Mouse (Mus musculus): Measurements from ENCODE around the gene Ddx41. TPM values are rescaled to one million over a fixed set of nuclear protein-coding genes. Genes with fewer than 3 reads are reported as not detected.

Gene Ddx41
- polyA plus RNA-seq, 1 experiment from 2014 or later = 73.8 TPM

GRCm38 (mm10) chr13:55513828-55514227, 22.6 kb downstream of the Ddx41 start:
- Histone ChIP-seq H3K27ac (ENCODE audit: low read depth, low read length) (no peak overlapping the region), H3K36me3 (ENCODE audit: control insufficient read depth, insufficient read depth, low read length) (no peaks in the 10 kb centered on the region), H3K27me3 (ENCODE audit: control insufficient read depth, insufficient read depth, low read length) (no peaks in the 10 kb centered on the region), H3K4me1 (ENCODE audit: control insufficient read depth, insufficient read depth, low read length) (peaks cover 27% of the 10 kb centered on the region), H3K9me3 (ENCODE audit: control insufficient read depth, low read length) (no peaks in the 10 kb centered on the region), H3K4me2 (peak overlapping the region; percentile 86), H3K9ac (ENCODE audit: low read length) (peak overlapping the region; percentile 80; the same call in 1 of the 2 replicates), H3K4me3 (ENCODE audit: low read depth, low read length) (peak overlapping the region; percentile 78)
- ATAC-seq (ENCODE audit: low FRiP score) (no peak), DNase-seq (ENCODE audit: low spot score, missing footprints) (no peak)
- 35% methylated on average over 9 of the region's 9 CpGs for WGBS

- peak within 1 kb of the TSS; percentile 38; the same call in 1 of the 2 replicates for H3K27ac ChIP-seq (ENCODE audit: low read depth, low read length)
- H3K36me3 ChIP-seq (ENCODE audit: control insufficient read depth, insufficient read depth, low read length) = 0 out of 2 replicates have a peak, but pooled peaks cover 4% of the 10 kb centered on the region
- peaks cover 27% of the 10 kb centered on the region for H3K4me1 ChIP-seq (ENCODE audit: control insufficient read depth, insufficient read depth, low read length)
- ATAC-seq (ENCODE audit: low FRiP score) = peak; percentile 83
- no peaks in the 10 kb centered on the region for H3K9me3 ChIP-seq (ENCODE audit: control insufficient read depth, low read length)
- H3K9ac ChIP-seq (ENCODE audit: low read length) = peak within 1 kb of the TSS; percentile 80
- H3K4me2 ChIP-seq = peak within 1 kb of the TSS; percentile 86
- WGBS = under 1% methylated on average over 55 of the region's 55 CpGs
- peak within 1 kb of the TSS; percentile 78 for H3K4me3 ChIP-seq (ENCODE audit: low read depth, low read length)
- no peaks in the 10 kb centered on the region for H3K27me3 ChIP-seq (ENCODE audit: control insufficient read depth, insufficient read depth, low read length)
- DNase-seq (ENCODE audit: low spot score, missing footprints) = peak; percentile 99
Observed at GRCm38 (mm10) chr13:55513111-55513748, 23.2 kb downstream of the Ddx41 start, which contains the start of gene Pdlim7. Gene Pdlim7 (minus strand): TSS chr13:55513676.

- H3K4me1 ChIP-seq (ENCODE audit: control insufficient read depth, insufficient read depth, low read length) = peaks cover 27% of the 10 kb centered on the region
- no peaks in the 10 kb centered on the region for H3K27me3 ChIP-seq (ENCODE audit: control insufficient read depth, insufficient read depth, low read length)
- no peak overlapping the region for H3K27ac ChIP-seq (ENCODE audit: low read depth, low read length)
- H3K9ac ChIP-seq (ENCODE audit: low read length) = peak overlapping the region; percentile 80
- 5% methylated on average over 24 of the region's 25 CpGs for WGBS
- DNase-seq (ENCODE audit: low spot score, missing footprints) (peak; percentile 92), ATAC-seq (ENCODE audit: low FRiP score) (peak; percentile 57)
- peaks cover 4% of the 10 kb centered on the region; the same call in 1 of the 2 replicates for H3K36me3 ChIP-seq (ENCODE audit: control insufficient read depth, insufficient read depth, low read length)
- H3K4me3 ChIP-seq (ENCODE audit: low read depth, low read length) = peak overlapping the region; percentile 78
- H3K9me3 ChIP-seq (ENCODE audit: control insufficient read depth, low read length) = no peaks in the 10 kb centered on the region
- H3K4me2 ChIP-seq = peak overlapping the region; percentile 86
Observed at GRCm38 (mm10) chr13:55512379-55513031, 24.0 kb downstream of the Ddx41 start.

GRCm38 (mm10) chr13:55511492-55511861, 25.0 kb downstream of the Ddx41 start:
- peaks cover 9% of the 10 kb centered on the region for H3K36me3 ChIP-seq (ENCODE audit: control insufficient read depth, insufficient read depth, low read length)
- DNase-seq (ENCODE audit: low spot score, missing footprints) (peak; percentile 87), ATAC-seq (ENCODE audit: low FRiP score) (no peak)
- peaks cover 27% of the 10 kb centered on the region for H3K4me1 ChIP-seq (ENCODE audit: control insufficient read depth, insufficient read depth, low read length)
- H3K9ac ChIP-seq (ENCODE audit: low read length) = peak overlapping the region; percentile 29; the same call in 1 of the 2 replicates
- whole genome bisulfite sequencing = 30% methylated on average over 5 of the region's 5 CpGs
- H3K27ac ChIP-seq (ENCODE audit: low read depth, low read length) = peak overlapping the region; percentile 53; the same call in 1 of the 2 replicates
- H3K9me3 ChIP-seq (ENCODE audit: control insufficient read depth, low read length) = no peaks in the 10 kb centered on the region
- H3K27me3 ChIP-seq (ENCODE audit: control insufficient read depth, insufficient read depth, low read length) = no peaks in the 10 kb centered on the region
- no peak overlapping the region for H3K4me3 ChIP-seq (ENCODE audit: low read depth, low read length)
- H3K4me2 ChIP-seq = peak overlapping the region; percentile 86

- H3K36me3 ChIP-seq (ENCODE audit: control insufficient read depth, insufficient read depth, low read length) = peaks cover 9% of the 10 kb centered on the region
- H3K9me3 ChIP-seq (ENCODE audit: control insufficient read depth, low read length) = no peaks in the 10 kb centered on the region
- peak; percentile 92 for DNase-seq (ENCODE audit: low spot score, missing footprints)
- H3K4me3 ChIP-seq (ENCODE audit: low read depth, low read length) = no peak overlapping the region
- peak; percentile 59 for ATAC-seq (ENCODE audit: low FRiP score)
- WGBS = 15% methylated on average over 6 of the region's 6 CpGs
- peaks cover 27% of the 10 kb centered on the region for H3K4me1 ChIP-seq (ENCODE audit: control insufficient read depth, insufficient read depth, low read length)
- H3K4me2 ChIP-seq = peak overlapping the region; percentile 86
- peak overlapping the region; percentile 29 for H3K9ac ChIP-seq (ENCODE audit: low read length)
- no peaks in the 10 kb centered on the region for H3K27me3 ChIP-seq (ENCODE audit: control insufficient read depth, insufficient read depth, low read length)
- peak overlapping the region; percentile 53 for H3K27ac ChIP-seq (ENCODE audit: low read depth, low read length)
Observed at GRCm38 (mm10) chr13:55510668-55511491, 25.6 kb downstream of the Ddx41 start.

- DNase-seq (ENCODE audit: low spot score, missing footprints) (no peak), ATAC-seq (ENCODE audit: low FRiP score) (peak; percentile 1; the same call in 1 of the 2 replicates)
- 44% methylated on average over 3 of the region's 3 CpGs for WGBS
- H3K4me1 ChIP-seq (ENCODE audit: control insufficient read depth, insufficient read depth, low read length) = peaks cover 27% of the 10 kb centered on the region
- H3K27me3 ChIP-seq (ENCODE audit: control insufficient read depth, insufficient read depth, low read length) = no peaks in the 10 kb centered on the region
- H3K9me3 ChIP-seq (ENCODE audit: control insufficient read depth, low read length) = no peaks in the 10 kb centered on the region
- H3K4me2 ChIP-seq = peak overlapping the region; percentile 86
- H3K27ac ChIP-seq (ENCODE audit: low read depth, low read length) = peak overlapping the region; percentile 53; the same call in 1 of the 2 replicates
- no peak overlapping the region for H3K4me3 ChIP-seq (ENCODE audit: low read depth, low read length)
- peak overlapping the region; percentile 21; the same call in 1 of the 2 replicates for H3K9ac ChIP-seq (ENCODE audit: low read length)
- peaks cover 9% of the 10 kb centered on the region for H3K36me3 ChIP-seq (ENCODE audit: control insufficient read depth, insufficient read depth, low read length)
Observed at GRCm38 (mm10) chr13:55510332-55510667, 26.2 kb downstream of the Ddx41 start.

GRCm38 (mm10) chr13:55508531-55508930, 27.9 kb downstream of the Ddx41 start:
- H3K27ac ChIP-seq (ENCODE audit: low read depth, low read length) = no peak overlapping the region
- H3K27me3 ChIP-seq (ENCODE audit: control insufficient read depth, insufficient read depth, low read length) = no peaks in the 10 kb centered on the region
- ATAC-seq (ENCODE audit: low FRiP score) (no peak), DNase-seq (ENCODE audit: low spot score, missing footprints) (no peak)
- peaks cover 25% of the 10 kb centered on the region for H3K4me1 ChIP-seq (ENCODE audit: control insufficient read depth, insufficient read depth, low read length)
- H3K4me2 ChIP-seq = no peak overlapping the region
- WGBS = 93% methylated on average over 10 of the region's 10 CpGs
- no peak overlapping the region for H3K9ac ChIP-seq (ENCODE audit: low read length)
- H3K9me3 ChIP-seq (ENCODE audit: control insufficient read depth, low read length) = no peaks in the 10 kb centered on the region
- no peak overlapping the region for H3K4me3 ChIP-seq (ENCODE audit: low read depth, low read length)
- peaks cover 13% of the 10 kb centered on the region for H3K36me3 ChIP-seq (ENCODE audit: control insufficient read depth, insufficient read depth, low read length)

- Histone ChIP-seq H3K36me3 (ENCODE audit: control insufficient read depth, insufficient read depth, low read length) (peaks cover 16% of the 10 kb centered on the region), H3K27ac (ENCODE audit: low read depth, low read length) (no peak overlapping the region)
Observed at GRCm38 (mm10) chr13:55507877-55508276, 28.6 kb downstream of the Ddx41 start.

More at GRCm38 (mm10) chr13:55507877-55508276, 28.6 kb downstream of the Ddx41 start:
- Histone ChIP-seq H3K4me1 (ENCODE audit: control insufficient read depth, insufficient read depth, low read length) (peaks cover 25% of the 10 kb centered on the region), H3K27me3 (ENCODE audit: control insufficient read depth, insufficient read depth, low read length) (no peaks in the 10 kb centered on the region), H3K9me3 (ENCODE audit: control insufficient read depth, low read length) (no peaks in the 10 kb centered on the region), H3K4me3 (ENCODE audit: low read depth, low read length) (no peak overlapping the region), H3K9ac (ENCODE audit: low read length) (no peak overlapping the region), H3K4me2 (no peak overlapping the region)
- WGBS = 58% methylated on average over 11 of the region's 11 CpGs
- ATAC-seq (ENCODE audit: low FRiP score) = no peak
- DNase-seq (ENCODE audit: low spot score, missing footprints) = no peak

Data from midbrain, embryonic 11.5 days (tissue).